Mouse (Mus musculus) MEL (cell line): ENCODE measurements around the gene Ciita. TPM values are rescaled to one million over a fixed set of nuclear protein-coding genes. Genes with fewer than 3 reads are reported as not detected.

Experiments used
- DNase-seq: peaks from one replicate; pipeline ENCODE4 v3.0.0; 2011; ENCODE audit warnings: low read depth, low spot score
- H3K27ac ChIP-seq: 2 replicates; pipeline ENCODE4 v1.5.1; 2012; ENCODE audit warnings: low read depth, mild to moderate bottlenecking, control low read depth, low read length, moderate library complexity; ENCODE audit not compliant: control insufficient read depth
- H3K27me3 ChIP-seq, 2 experiments: fragments of 150-350 bp in 1 of 2; sonication (generic) in 1 of 2; 2 replicates each; pipeline ENCODE4 v1.6.1; 2012; ENCODE audit warnings: low read length in 2 of 2, mild to moderate bottlenecking in 2 of 2, improper control_type of control experiment in 1 of 2, moderate library complexity in 1 of 2; ENCODE audit not compliant: insufficient read depth in 2 of 2, control insufficient read depth in 1 of 2
- H3K36me3 ChIP-seq, 2 experiments: 2 replicates each; pipeline ENCODE4 v1.6.1; 2012 to 2014; ENCODE audit warnings: low read length in 2 of 2, improper control_type of control experiment in 1 of 2, inconsistent platforms in 1 of 2, mild to moderate bottlenecking in 1 of 2; ENCODE audit not compliant: insufficient read depth in 2 of 2, control insufficient read depth in 1 of 2
- H3K4me1 ChIP-seq, 2 experiments: fragments of 150-350 bp in 1 of 2; sonication (generic) in 1 of 2; 2 replicates each; pipeline ENCODE4 v1.6.1; 2012; ENCODE audit warnings: low read length in 2 of 2, improper control_type of control experiment in 1 of 2, mild to moderate bottlenecking in 1 of 2; ENCODE audit not compliant: insufficient read depth in 2 of 2, control insufficient read depth in 1 of 2
- H3K4me3 ChIP-seq, 2 experiments: fragments of 150-350 bp in 1 of 2; sonication (generic) in 1 of 2; 2 replicates each; pipeline ENCODE4 v1.5.1; 2012; ENCODE audit warnings: low read depth in 2 of 2, low read length in 2 of 2, mild to moderate bottlenecking in 2 of 2, moderate library complexity in 2 of 2, control low read depth in 1 of 2, improper control_type of control experiment in 1 of 2; ENCODE audit not compliant: control insufficient read depth in 1 of 2, insufficient read depth in 1 of 2
- H3K79me2 ChIP-seq: 2 replicates; pipeline ENCODE4 v1.6.1; 2012; ENCODE audit warnings: mild to moderate bottlenecking, low read length, moderate library complexity; ENCODE audit not compliant: control insufficient read depth, poor library complexity, insufficient read depth
- H3K9ac ChIP-seq: 2 replicates; pipeline ENCODE4 v1.6.1; 2012; ENCODE audit warnings: low read depth, mild to moderate bottlenecking, control low read depth, low read length, moderate library complexity; ENCODE audit not compliant: control insufficient read depth, poor library complexity, severe bottlenecking
- H3K9me3 ChIP-seq: fragments of 150-350 bp; sonication (generic); replicated peaks from 2 replicates; pipeline ENCODE4 v1.6.1; 2012; ENCODE audit warnings: mild to moderate bottlenecking, low read length, improper control_type of control experiment, moderate library complexity; ENCODE audit not compliant: insufficient read depth
- CTCF ChIP-seq, 3 experiments: IDR thresholded peaks in 2 of 3; conservative IDR thresholded peaks in 1 of 3; 2 replicates each; pipeline ENCODE4 v1.5.1; 2011 to 2012; ENCODE audit warnings: low read length in 3 of 3, low read depth in 2 of 3, mild to moderate bottlenecking in 2 of 3, improper control_type of control experiment in 1 of 3, inconsistent platforms in 1 of 3, mixed read lengths in 1 of 3, moderate library complexity in 1 of 3; ENCODE audit not compliant: control insufficient read depth in 1 of 3, insufficient read depth in 1 of 3, poor library complexity in 1 of 3, severe bottlenecking in 1 of 3
- ETS1 ChIP-seq: IDR thresholded peaks from 2 replicates; pipeline ENCODE4 v1.6.1; 2012; ENCODE audit warnings: low read depth, mild to moderate bottlenecking, inconsistent platforms, low read length, improper control_type of control experiment, moderate library complexity
- GATA1 ChIP-seq: IDR thresholded peaks from 2 replicates; pipeline ENCODE4 v1.6.1; 2011; ENCODE audit warnings: low read depth, low read length, improper control_type of control experiment
- HCFC1 ChIP-seq: IDR thresholded peaks from 2 replicates; pipeline ENCODE4 v1.6.1; 2012; ENCODE audit warnings: low read depth, mild to moderate bottlenecking, inconsistent platforms, low read length, improper control_type of control experiment, moderate library complexity
- KAT2A ChIP-seq: conservative IDR thresholded peaks from 2 replicates; pipeline ENCODE4 v1.6.1; 2012; ENCODE audit warnings: low read depth, low read length, improper control_type of control experiment, inconsistent platforms
- MAX ChIP-seq: IDR thresholded peaks from 2 replicates; pipeline ENCODE4 v1.6.1; 2011; ENCODE audit warnings: low read length, improper control_type of control experiment
- MEF2A ChIP-seq: IDR thresholded peaks from 2 replicates; pipeline ENCODE4 v1.6.1; 2014; ENCODE audit warnings: low read depth, mild to moderate bottlenecking, inconsistent platforms, low read length, improper control_type of control experiment; ENCODE audit not compliant: poor library complexity, insufficient replicate concordance, severe bottlenecking; ENCODE audit errors: extremely low read depth
- MYB ChIP-seq: IDR thresholded peaks from 2 replicates; pipeline ENCODE4 v1.6.1; 2011; ENCODE audit warnings: mild to moderate bottlenecking, low read depth, low read length, improper control_type of control experiment
- NELFE ChIP-seq: IDR thresholded peaks from 2 replicates; pipeline ENCODE4 v1.6.1; 2011; ENCODE audit warnings: low read depth, low read length, improper control_type of control experiment
- RCOR1 ChIP-seq: IDR thresholded peaks from 2 replicates; pipeline ENCODE4 v1.6.1; 2012; ENCODE audit warnings: low read depth, mild to moderate bottlenecking, inconsistent platforms, low read length, improper control_type of control experiment
- SMC3 ChIP-seq: IDR thresholded peaks from 2 replicates; pipeline ENCODE4 v1.6.1; 2011; ENCODE audit warnings: low read depth, low read length, improper control_type of control experiment
- TAL1 ChIP-seq: IDR thresholded peaks from 2 replicates; pipeline ENCODE4 v1.6.1; 2012; ENCODE audit warnings: mild to moderate bottlenecking, inconsistent platforms, low read length, moderate library complexity, mixed read lengths
- TCF12 ChIP-seq: IDR thresholded peaks from 2 replicates; pipeline ENCODE4 v1.6.1; 2014; ENCODE audit warnings: low read depth, mild to moderate bottlenecking, inconsistent platforms, low read length, improper control_type of control experiment, moderate library complexity
- USF1 ChIP-seq: IDR thresholded peaks from 2 replicates; pipeline ENCODE4 v1.6.1; 2014; ENCODE audit warnings: low read depth, mild to moderate bottlenecking, inconsistent platforms, low read length, improper control_type of control experiment, moderate library complexity
- ZC3H11A ChIP-seq: IDR thresholded peaks from 2 replicates; pipeline ENCODE4 v1.6.1; 2012; ENCODE audit warnings: low read depth, mild to moderate bottlenecking, inconsistent platforms, low read length, improper control_type of control experiment
- ZMIZ1 ChIP-seq: IDR thresholded peaks from 2 replicates; pipeline ENCODE4 v1.6.1; 2012; ENCODE audit warnings: low read depth, mild to moderate bottlenecking, inconsistent platforms, low read length, improper control_type of control experiment, moderate library complexity
- polyA plus RNA-seq, 2 experiments: library from polyadenylated mRNA; stranded (reverse) in 1 of 2; unstranded in 1 of 2; fragments of >175 nt in 1 of 2; fragments of >200 nt in 1 of 2; gene quantifications; 2 replicates each; pipeline versions ENCODE4 v1.2.1 to v1.2.4; 2012; ENCODE audit warnings: low replicate concordance in 2 of 2, low read depth in 1 of 2; ENCODE audit not compliant: insufficient read length in 2 of 2, insufficient read depth in 1 of 2, missing spikeins in 1 of 2
- total RNA-seq: library from RNA; depleted of rRNA; stranded (reverse); fragments of 300-350 nt; gene quantifications from 2 replicates; pipeline ENCODE4 v1.2.3, GENCODE M21; 2012

Gene Ciita
- total and polyA plus RNA-seq, 3 experiments: 0.04 TPM; not detected in 2

DNA sequence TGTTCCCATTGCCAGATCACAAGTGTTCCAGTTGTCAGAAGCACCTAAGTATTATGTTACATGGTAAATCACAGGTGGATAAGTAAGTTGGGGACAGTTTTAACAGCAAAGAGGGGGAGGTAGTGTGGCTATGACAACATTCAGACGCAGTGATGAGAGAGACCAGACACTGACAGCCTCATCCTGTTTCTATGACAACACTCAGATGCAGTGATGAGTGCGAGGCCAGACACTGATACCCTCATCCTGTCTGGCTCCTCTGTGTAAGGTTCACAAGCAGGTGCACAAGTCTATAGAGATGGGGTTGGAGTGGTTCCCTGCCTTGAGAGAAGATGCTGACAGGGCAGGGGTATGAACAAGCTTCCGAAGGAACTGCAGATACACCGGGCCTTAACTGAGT lies 87.3 kb downstream of the Ciita start:
- no peaks in the 10 kb centered on the region for H3K27me3 ChIP-seq
- DNase-seq: no peak
- H3K9ac ChIP-seq: no peak overlapping the region
- no peak overlapping the region for H3K27ac ChIP-seq
- H3K79me2 ChIP-seq: no peaks in the 10 kb centered on the region
- no peaks in the 10 kb centered on the region for H3K4me1 ChIP-seq
- H3K36me3 ChIP-seq: no peaks in the 10 kb centered on the region; a peak in 1 of 4 replicates
- no peak overlapping the region for H3K4me3 ChIP-seq
- H3K9me3 ChIP-seq: no peaks in the 10 kb centered on the region
- TF ChIP-seq MYB (no peak), TAL1 (no peak), NELFE (no peak), CTCF (IDR thresholded peaks at IDR 0.05 in 2 of 3, conservative IDR thresholded peaks at IDR 0.05 in 1 of 3; ENCODE audit: control insufficient read depth in 1 of 3, insufficient read depth in 1 of 3, low read depth in 2 of 3, low read length in 3 of 3, poor library complexity in 1 of 3, severe bottlenecking in 1 of 3) (no peak), KAT2A (no peak), GATA1 (no peak), HCFC1 (no peak)

DNA sequence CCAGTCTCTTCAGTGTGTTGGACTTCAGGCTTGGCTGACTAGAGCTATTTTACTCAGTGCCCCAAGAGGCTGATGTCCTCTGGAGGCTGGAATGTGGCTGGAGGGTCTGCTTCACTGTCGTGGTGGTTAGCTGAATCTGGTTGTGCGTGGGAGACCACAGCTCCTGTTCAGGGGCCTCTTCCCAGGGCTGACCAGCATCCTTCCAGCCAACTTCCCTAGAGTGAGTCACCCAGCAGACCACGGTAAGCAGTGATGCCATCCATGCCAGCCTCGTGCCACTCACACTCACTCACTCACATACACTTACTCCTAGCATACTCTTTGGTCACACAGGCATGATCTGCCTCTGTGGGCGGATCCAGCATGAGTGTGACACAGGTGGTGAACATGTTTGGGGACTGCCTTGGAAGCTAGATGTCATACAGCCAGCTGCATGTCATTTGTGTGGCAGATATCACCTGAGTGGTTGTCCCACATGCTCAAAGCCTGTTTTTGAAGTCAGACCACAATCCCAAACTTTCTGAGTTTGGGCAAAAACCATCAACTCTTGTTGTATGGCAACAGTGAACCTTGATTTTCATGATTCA lies 90.0 kb downstream of the Ciita start:
- no peaks in the 10 kb centered on the region for H3K9me3 ChIP-seq
- H3K36me3 ChIP-seq: no peaks in the 10 kb centered on the region; a peak in 1 of 4 replicates
- TF ChIP-seq ZMIZ1 (no peak), MEF2A (no peak), ETS1 (no peak), MYB (no peak), MAX (no peak), SMC3 (no peak), NELFE (no peak), RCOR1 (no peak), TCF12 (no peak), USF1 (no peak), ZC3H11A (no peak)
- TF ChIP-seq, all 39 proteins: peak for 0
- no peak overlapping the region for H3K27ac ChIP-seq
- no peaks in the 10 kb centered on the region for H3K4me1 ChIP-seq
- no peak for DNase-seq
- no peaks in the 10 kb centered on the region for H3K27me3 ChIP-seq
- no peak overlapping the region for H3K4me3 ChIP-seq
- no peaks in the 10 kb centered on the region for H3K79me2 ChIP-seq
- no peak overlapping the region for H3K9ac ChIP-seq
